Mouse (Mus musculus) lung, postnatal 14 days (tissue): ENCODE data around the gene Hist1h3e.

Source experiments
- DNase-seq: peaks from one replicate; pipeline ENCODE4 v3.0.0; 2021

Hist1h3e gene

GRCm38 (mm10) chr13:23516822-23517602, 45.2 kb downstream of the Hist1h3e start:
- DNase-seq = peak; percentile 85

- no peak for DNase-seq
These were observed 46.1 kb downstream of the Hist1h3e start for GRCm38 (mm10) chr13:23515826-23516620.

DNA sequence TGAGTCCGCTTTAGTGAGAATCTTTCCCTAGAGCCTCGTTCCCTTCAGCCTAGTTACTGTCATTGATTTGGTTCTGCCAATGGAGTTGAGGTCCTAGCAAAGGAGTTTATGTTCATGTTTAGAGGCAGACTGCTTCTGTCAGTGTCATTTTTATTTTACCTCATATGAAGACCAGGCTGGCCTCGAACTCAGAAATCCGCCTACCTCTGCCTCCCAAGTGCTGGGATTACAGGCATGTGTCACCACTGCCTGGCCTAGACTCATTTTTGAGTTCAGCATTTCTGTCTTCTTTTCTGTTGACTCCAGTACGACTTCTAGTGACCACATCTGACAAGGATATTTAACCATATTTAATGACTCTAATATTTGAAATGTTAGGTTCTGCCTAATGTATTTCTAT, 46.9 kb downstream of the Hist1h3e start:
- DNase-seq = no peak

GRCm38 (mm10) chr13:23513517-23513916, 48.7 kb downstream of the Hist1h3e start:
- DNase-seq = no peak
